Mouse (Mus musculus) liver, adult 2 months (tissue): Measurements from ENCODE around the gene Gm853. TPM values are rescaled to one million over a fixed set of nuclear protein-coding genes. Genes with fewer than 3 reads are reported as not detected.

Experiments
- DNase-seq: peaks from one replicate; pipeline ENCODE4 v3.0.0-alpha.2; 2011; ENCODE audit warnings: low read depth, low spot score; ENCODE audit errors: extremely low read depth
- H3K27ac ChIP-seq: fragments of 200-500 bp; replicated peaks from 2 replicates; pipeline ENCODE4 v1.5.1; 2012; ENCODE audit warnings: low read depth, mild to moderate bottlenecking, control low read depth, inconsistent platforms, low read length; ENCODE audit not compliant: insufficient read depth
- H3K27me3 ChIP-seq: fragments of 200-500 bp; 2 replicates; pipeline ENCODE4 v1.6.1; 2012; ENCODE audit warnings: mild to moderate bottlenecking, moderate library complexity, low read length, inconsistent platforms; ENCODE audit not compliant: control insufficient read depth, insufficient read depth
- H3K36me3 ChIP-seq: fragments of 200-500 bp; 2 replicates; pipeline ENCODE4 v1.6.1; 2012; ENCODE audit warnings: low read length, inconsistent platforms; ENCODE audit not compliant: control insufficient read depth, insufficient read depth
- H3K4me1 ChIP-seq: fragments of 200-500 bp; 2 replicates; pipeline ENCODE4 v1.6.1; 2011; ENCODE audit warnings: low read length; ENCODE audit not compliant: control insufficient read depth, insufficient read depth
- H3K4me3 ChIP-seq: fragments of 200-500 bp; 2 replicates; pipeline ENCODE4 v1.5.1; 2011; ENCODE audit warnings: low read depth, mild to moderate bottlenecking, control low read depth, low read length, moderate library complexity; ENCODE audit not compliant: insufficient read depth
- H3K79me2 ChIP-seq: fragments of 200-500 bp; 2 replicates; pipeline ENCODE4 v1.6.1; 2012; ENCODE audit warnings: inconsistent platforms, mild to moderate bottlenecking, low read length, moderate library complexity; ENCODE audit not compliant: control insufficient read depth, insufficient read depth
- H3K9ac ChIP-seq: fragments of 200-500 bp; 2 replicates; pipeline ENCODE4 v1.6.1; 2012; ENCODE audit warnings: low read depth, mild to moderate bottlenecking, control low read depth, inconsistent platforms, low read length
- CTCF ChIP-seq: fragments of 200-500 bp; IDR thresholded peaks from 2 replicates; pipeline ENCODE4 v1.5.1; 2011; ENCODE audit warnings: low read depth, low read length, control low read depth
- POLR2A ChIP-seq: fragments of 200-500 bp; IDR thresholded peaks from 2 replicates; pipeline ENCODE4 v1.6.1; 2011; ENCODE audit warnings: low read length, control low read depth; ENCODE audit not compliant: insufficient read depth; ENCODE audit errors: extremely low read depth
- whole genome bisulfite sequencing: fragments of 180-500 bp; shearing (Covaris S2); methylation state at CpG from one replicate; pipeline ENCODE4 v1.1.7; 2018; 5-methylcytosine and 5-hydroxymethylcytosine counted together
- polyA plus RNA-seq: library from polyadenylated mRNA; depleted of rRNA; stranded (reverse); fragments of >200 nt; gene quantifications from 2 replicates; pipeline ENCODE4 v1.2.3, GENCODE M21; 2012
- total RNA-seq: library from RNA; depleted of rRNA; stranded (reverse); fragments of >200 nt; gene quantifications from 2 replicates; pipeline ENCODE4 v1.2.3, GENCODE M21; 2014

Gene Gm853
- total and polyA plus RNA-seq, 2 experiments: not detected

DNA sequence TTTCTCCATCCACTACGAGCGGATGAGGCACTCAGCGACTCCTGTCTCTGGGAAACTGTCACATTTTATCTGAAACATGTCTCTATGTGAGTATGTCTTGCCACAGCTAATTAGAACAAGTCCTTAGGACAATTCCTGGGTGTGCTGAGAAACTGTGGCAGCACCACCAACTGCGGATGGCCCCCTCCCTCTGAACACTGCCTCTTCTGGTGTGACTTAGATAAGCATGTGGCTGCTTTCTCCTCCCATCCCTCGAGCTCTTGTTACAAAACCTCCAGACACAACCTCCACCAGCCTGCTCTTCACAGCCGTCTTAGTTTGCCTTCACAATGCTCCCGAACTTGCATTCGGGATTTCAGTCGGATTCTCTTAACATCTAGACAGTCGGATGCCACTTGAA, 8.3 kb downstream of the Gm853 start:
- H3K79me2 ChIP-seq: no peaks in the 10 kb centered on the region
- no peak overlapping the region for H3K9ac ChIP-seq
- no peaks in the 10 kb centered on the region for H3K36me3 ChIP-seq
- no peaks in the 10 kb centered on the region; the same call in 1 of the 2 replicates for H3K27me3 ChIP-seq
- H3K27ac ChIP-seq: no peak overlapping the region
- WGBS: 71% methylated on average over 10 of the region's 10 CpGs
- H3K4me3 ChIP-seq: no peak overlapping the region
- H3K4me1 ChIP-seq: no peaks in the 10 kb centered on the region
- DNase-seq: no peak
- TF ChIP-seq POLR2A (no peak), CTCF (no peak)

DNA sequence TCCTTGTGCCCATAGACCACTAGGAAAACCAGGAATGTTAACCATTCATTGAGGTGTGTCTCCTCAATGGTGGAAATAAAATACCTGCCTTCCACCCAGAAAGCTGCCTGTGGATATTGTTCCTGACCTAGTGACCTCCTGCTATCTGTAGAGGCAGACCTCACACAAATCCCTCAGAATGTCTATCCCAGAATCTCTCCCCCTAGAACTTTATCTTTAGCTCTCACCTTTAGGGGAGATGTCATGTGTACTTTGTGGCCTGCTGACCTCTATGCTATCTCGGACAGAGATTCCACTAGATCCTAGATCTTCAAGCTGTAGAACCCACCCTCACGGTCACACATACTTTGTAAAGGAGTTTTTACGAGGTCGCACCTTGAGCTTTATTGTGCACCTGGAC, 9.0 kb downstream of the Gm853 start:
- Histone ChIP-seq H3K27me3 (no peaks in the 10 kb centered on the region; the same call in 1 of the 2 replicates), H3K79me2 (no peaks in the 10 kb centered on the region), H3K4me3 (no peak overlapping the region), H3K4me1 (no peaks in the 10 kb centered on the region), H3K9ac (no peak overlapping the region), H3K36me3 (no peaks in the 10 kb centered on the region), H3K27ac (no peak overlapping the region)
- no peak for DNase-seq
- 64% methylated on average over 4 of the region's 4 CpGs for WGBS
- no peak for TF ChIP-seq CTCF
- no peak for TF ChIP-seq POLR2A

- no peak overlapping the region for H3K9ac ChIP-seq
- H3K4me1 ChIP-seq: no peaks in the 10 kb centered on the region
- no peak for DNase-seq
- no peak overlapping the region for H3K27ac ChIP-seq
- H3K79me2 ChIP-seq: no peaks in the 10 kb centered on the region
- no peaks in the 10 kb centered on the region for H3K36me3 ChIP-seq
- no peak overlapping the region for H3K4me3 ChIP-seq
- TF ChIP-seq CTCF (no peak), POLR2A (no peak)
- H3K27me3 ChIP-seq: no peaks in the 10 kb centered on the region; the same call in 1 of the 2 replicates
- WGBS: 78% methylated on average over 7 of the region's 7 CpGs
Observed at GRCm38 (mm10) chr4:130212421-130212820, 9.8 kb downstream of the Gm853 start.

DNA sequence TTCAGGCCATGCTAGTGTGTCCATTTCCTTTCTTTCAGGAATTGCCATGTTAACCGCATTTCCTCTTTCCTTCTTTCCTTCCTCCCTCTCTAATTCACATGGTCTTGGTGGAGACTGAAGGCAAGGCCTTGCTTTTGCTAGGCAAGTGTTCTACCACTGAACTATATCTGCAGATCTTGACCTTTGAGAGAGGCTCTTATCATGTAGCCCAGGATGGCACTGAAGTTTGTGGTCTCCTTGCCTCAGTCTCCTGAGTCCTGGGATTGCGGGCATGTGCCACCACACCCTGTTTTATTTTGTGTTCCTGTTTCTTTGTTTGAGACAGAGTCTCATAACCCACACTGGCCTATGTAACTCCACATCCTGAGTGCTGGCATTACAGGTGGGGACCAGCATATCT, 10.3 kb downstream of the Gm853 start:
- H3K36me3 ChIP-seq: no peaks in the 10 kb centered on the region
- 87% methylated on average over 2 of the region's 2 CpGs for WGBS
- no peak overlapping the region for H3K9ac ChIP-seq
- no peaks in the 10 kb centered on the region for H3K4me1 ChIP-seq
- no peak overlapping the region for H3K4me3 ChIP-seq
- H3K27ac ChIP-seq: no peak overlapping the region
- TF ChIP-seq CTCF (no peak), POLR2A (no peak)
- no peaks in the 10 kb centered on the region; the same call in 1 of the 2 replicates for H3K27me3 ChIP-seq
- no peak for DNase-seq
- H3K79me2 ChIP-seq: no peaks in the 10 kb centered on the region

DNA sequence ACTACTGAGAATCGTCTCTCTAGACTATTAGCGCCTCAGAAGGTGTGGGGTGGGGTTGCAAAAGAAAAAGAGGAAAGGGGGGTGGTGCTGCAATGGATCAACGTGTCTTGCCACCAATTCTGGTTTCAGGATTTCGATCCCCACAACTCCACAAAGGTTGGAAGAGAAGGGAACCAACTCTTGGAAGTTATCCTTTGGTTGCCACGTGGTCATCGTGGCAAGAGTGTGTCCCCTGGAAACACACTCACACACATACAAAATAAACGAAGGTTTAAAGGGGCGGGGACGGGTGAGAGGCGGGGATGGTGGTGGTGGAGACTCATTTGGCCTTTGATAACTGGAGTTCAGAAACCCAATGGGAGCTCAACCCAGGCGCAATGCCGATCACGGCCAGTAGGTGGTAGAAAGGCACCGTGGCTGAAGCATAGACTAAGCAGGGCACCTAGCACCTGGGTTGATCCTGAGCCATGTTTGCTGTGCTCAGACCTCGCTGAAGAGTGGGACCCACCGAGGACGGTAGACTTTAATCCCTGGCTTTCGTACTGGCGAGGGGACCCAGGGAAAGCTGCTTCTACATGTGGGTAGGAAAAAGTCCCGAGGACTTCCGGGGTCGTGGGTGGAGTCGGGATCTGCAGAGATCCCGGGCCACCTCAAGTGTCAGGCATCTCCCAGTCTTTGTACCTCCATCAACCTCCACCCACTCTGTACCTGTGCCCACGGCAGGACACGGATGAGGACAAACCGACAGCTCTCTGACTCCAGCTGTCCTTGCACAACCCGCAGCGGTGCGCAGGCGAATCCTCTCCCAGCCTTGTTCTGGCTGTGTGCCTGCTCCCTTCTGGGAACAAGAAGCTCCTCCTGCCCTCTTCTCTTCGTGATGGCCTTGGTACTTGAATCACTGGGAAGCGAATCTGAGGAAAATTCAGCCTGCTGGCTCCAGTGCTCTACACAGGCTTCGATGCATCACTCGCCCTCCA, 23.2 kb downstream of the Gm853 start:
- Histone ChIP-seq H3K9ac (no peak overlapping the region), H3K27ac (no peak overlapping the region), H3K4me1 (no peaks in the 10 kb centered on the region), H3K36me3 (no peaks in the 10 kb centered on the region), H3K79me2 (no peaks in the 10 kb centered on the region), H3K4me3 (no peak overlapping the region), H3K27me3 (no peaks in the 10 kb centered on the region)
- peak; percentile 34 for DNase-seq
- WGBS: 13% methylated on average over 35 of the region's 35 CpGs
- TF ChIP-seq CTCF: peak; percentile 99
- no peak for TF ChIP-seq POLR2A

DNA sequence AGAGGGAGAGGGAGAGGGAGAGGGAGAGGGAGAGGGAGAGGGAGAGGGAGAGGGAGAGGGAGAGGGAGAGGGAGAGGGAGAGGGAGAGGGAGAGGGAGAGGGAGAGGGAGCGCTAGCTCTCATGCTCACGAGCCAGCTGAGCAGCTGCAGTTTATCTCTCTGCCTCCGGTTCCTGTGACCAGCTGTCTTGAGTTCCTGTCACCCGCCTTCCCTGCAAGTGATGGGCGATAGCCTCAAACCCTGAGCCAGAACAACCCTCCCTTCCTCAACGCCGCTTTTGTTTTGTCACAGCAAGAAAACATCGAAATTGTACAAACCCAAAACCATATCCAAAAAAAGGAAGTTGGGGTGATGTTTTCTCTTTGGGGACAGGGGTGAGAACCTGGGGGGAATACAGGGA, 25.7 kb downstream of the Gm853 start:
- no peak overlapping the region for H3K9ac ChIP-seq
- no peaks in the 10 kb centered on the region for H3K27me3 ChIP-seq
- no peak for TF ChIP-seq POLR2A
- no peak for TF ChIP-seq CTCF
- no peaks in the 10 kb centered on the region for H3K79me2 ChIP-seq
- H3K4me1 ChIP-seq: no peaks in the 10 kb centered on the region
- 77% methylated on average over 8 of the region's 8 CpGs for WGBS
- H3K4me3 ChIP-seq: no peak overlapping the region
- no peaks in the 10 kb centered on the region for H3K36me3 ChIP-seq
- no peak for DNase-seq
- no peak overlapping the region for H3K27ac ChIP-seq
